Mouse (Mus musculus) embryonic facial prominence, embryonic 14.5 days (tissue): ENCODE data around the gene Rnf222. TPM values are rescaled to one million over a fixed set of nuclear protein-coding genes. Genes with fewer than 3 reads are reported as not detected.
A peak's percentile ranks its signal among the peaks of the same experiment; 100 is the strongest.

Experiments
- ATAC-seq: fragments of 200-750 bp; cut with Nextera tagmentation; 2 replicates; pipeline ENCODE4 v1.8.0; 2017; ENCODE audit warnings: low read depth, moderate number of reproducible peaks, moderate TSS enrichment
- DNase-seq: peaks from one replicate; pipeline ENCODE4 v3.0.0-alpha.2; 2015; ENCODE audit warnings: low spot score
- H3K27ac ChIP-seq: fragments of 300-500 bp; sonication (generic); replicated peaks from 2 replicates; pipeline ENCODE4 v1.5.1; 2014; ENCODE audit warnings: low read depth, mild to moderate bottlenecking, low read length, moderate library complexity
- H3K27me3 ChIP-seq: fragments of 300-500 bp; sonication (generic); replicated peaks from 2 replicates; pipeline ENCODE4 v1.6.1; 2014; ENCODE audit warnings: low read length; ENCODE audit not compliant: control insufficient read depth, insufficient read depth
- H3K36me3 ChIP-seq: fragments of 300-500 bp; sonication (generic); 2 replicates; pipeline ENCODE4 v1.6.1; 2014; ENCODE audit warnings: low read length, mixed read lengths; ENCODE audit not compliant: control insufficient read depth, insufficient read depth
- H3K4me1 ChIP-seq: fragments of 300-500 bp; sonication (generic); 2 replicates; pipeline ENCODE4 v1.6.1; 2014; ENCODE audit warnings: antibody characterized with exemption, low read length; ENCODE audit not compliant: control insufficient read depth, insufficient read depth
- H3K4me2 ChIP-seq: fragments of 300-500 bp; sonication (generic); 2 replicates; pipeline ENCODE4 v1.6.1; 2014; ENCODE audit warnings: low read depth, mild to moderate bottlenecking, low read length, moderate library complexity, mixed read lengths
- H3K4me3 ChIP-seq: fragments of 300-500 bp; sonication (generic); 2 replicates; pipeline ENCODE4 v1.5.1; 2014; ENCODE audit warnings: low read depth, mild to moderate bottlenecking, low read length
- H3K9ac ChIP-seq: fragments of 300-500 bp; sonication (generic); 2 replicates; pipeline ENCODE4 v1.6.1; 2014; ENCODE audit warnings: low read depth, mild to moderate bottlenecking, low read length, moderate library complexity, mixed read lengths
- H3K9me3 ChIP-seq: fragments of 300-500 bp; sonication (generic); 2 replicates; pipeline ENCODE4 v1.6.1; 2016; ENCODE audit warnings: low read length; ENCODE audit not compliant: control insufficient read depth
- WGBS: fragments of 180-500 bp; shearing (Covaris S2); extraction: QIAGEN DNeasy Blood & Tissue Kit; methylation state at CpG from one replicate; pipeline ENCODE4 v1.1.7; 2014; 5-methylcytosine and 5-hydroxymethylcytosine counted together
- polyA plus RNA-seq: library from polyadenylated mRNA; unstranded; fragments of >200 nt; fragmentation: Nextera tagmentation; extraction: Ambion mirVana; gene quantifications from 2 replicates; pipeline ENCODE4 v1.2.1, GENCODE M21; 2014

Gene Rnf222
- polyA plus RNA-seq, 1 experiment from 2014 or later, result 0.45 TPM

- Histone ChIP-seq H3K9ac (no peak overlapping the region), H3K27ac (no peak overlapping the region), H3K4me3 (no peak overlapping the region), H3K4me1 (peaks cover 3% of the 10 kb centered on the region; the same call in 1 of the 2 replicates), H3K27me3 (no peaks in the 10 kb centered on the region), H3K4me2 (no peak overlapping the region), H3K36me3 (peaks cover 38% of the 10 kb centered on the region), H3K9me3 (no peaks in the 10 kb centered on the region)
- 85% methylated on average over 3 of the region's 3 CpGs for WGBS
- no peak for DNase-seq
- no peak for ATAC-seq
These were observed 18.9 kb downstream of the Rnf222 start for GRCm38 (mm10) chr11:68907251-68907650.

GRCm38 (mm10) chr11:68908846-68909503 lies 20.6 kb downstream of the Rnf222 start:
- WGBS, result 42% methylated on average over 7 of the region's 7 CpGs
- no peak for DNase-seq

GRCm38 (mm10) chr11:68911531-68912177 lies 23.3 kb downstream of the Rnf222 start:
- Histone ChIP-seq H3K27ac (peak overlapping the region; percentile 65), H3K4me2 (no peak overlapping the region), H3K27me3 (no peaks in the 10 kb centered on the region), H3K36me3 (no peaks in the 10 kb centered on the region), H3K9me3 (no peaks in the 10 kb centered on the region), H3K4me3 (no peak overlapping the region), H3K4me1 (peaks cover 3% of the 10 kb centered on the region; the same call in 1 of the 2 replicates), H3K9ac (peak overlapping the region; percentile 11; the same call in 1 of the 2 replicates)
- peak; percentile 76 for DNase-seq
- ATAC-seq, result no peak; the same call in 1 of the 2 replicates
- WGBS, result 44% methylated on average over 14 of the region's 14 CpGs

More at GRCm38 (mm10) chr11:68908846-68909503, 20.6 kb downstream of the Rnf222 start:
- no peak for ATAC-seq
- H3K4me1 ChIP-seq, result peaks cover 3% of the 10 kb centered on the region; the same call in 1 of the 2 replicates
- H3K9me3 ChIP-seq, result no peaks in the 10 kb centered on the region
- H3K36me3 ChIP-seq, result peaks cover 25% of the 10 kb centered on the region
- H3K9ac ChIP-seq, result no peak overlapping the region
- H3K4me2 ChIP-seq, result no peak overlapping the region
- H3K27me3 ChIP-seq, result no peaks in the 10 kb centered on the region
- H3K27ac ChIP-seq, result no peak overlapping the region
- H3K4me3 ChIP-seq, result no peak overlapping the region

- 92% methylated on average over 4 of the region's 4 CpGs for WGBS
- Histone ChIP-seq H3K27ac (no peak overlapping the region), H3K4me1 (peaks cover 3% of the 10 kb centered on the region; the same call in 1 of the 2 replicates), H3K9me3 (no peaks in the 10 kb centered on the region), H3K27me3 (no peaks in the 10 kb centered on the region), H3K4me2 (no peak overlapping the region), H3K36me3 (no peaks in the 10 kb centered on the region), H3K9ac (no peak overlapping the region), H3K4me3 (no peak overlapping the region)
- ATAC-seq, result no peak
- DNase-seq, result no peak
These were observed 26.2 kb downstream of the Rnf222 start for GRCm38 (mm10) chr11:68914566-68914965.

GRCm38 (mm10) chr11:68923191-68923590 lies 34.8 kb downstream of the Rnf222 start:
- DNase-seq (no peak), ATAC-seq (no peak)
- Histone ChIP-seq H3K9me3 (no peaks in the 10 kb centered on the region), H3K27ac (no peak overlapping the region), H3K4me3 (no peak overlapping the region), H3K27me3 (no peaks in the 10 kb centered on the region), H3K4me2 (no peak overlapping the region), H3K36me3 (no peaks in the 10 kb centered on the region), H3K4me1 (no peaks in the 10 kb centered on the region), H3K9ac (no peak overlapping the region)
- 53% methylated on average over 3 of the region's 3 CpGs for WGBS

GRCm38 (mm10) chr11:68924749-68925148 lies 36.4 kb downstream of the Rnf222 start:
- ATAC-seq (no peak), DNase-seq (no peak)
- Histone ChIP-seq H3K36me3 (no peaks in the 10 kb centered on the region), H3K4me2 (no peak overlapping the region), H3K27me3 (no peaks in the 10 kb centered on the region), H3K27ac (no peak overlapping the region), H3K9me3 (no peaks in the 10 kb centered on the region), H3K4me3 (no peak overlapping the region), H3K4me1 (no peaks in the 10 kb centered on the region), H3K9ac (no peak overlapping the region)
- 91% methylated on average over 2 of the region's 2 CpGs for WGBS

GRCm38 (mm10) chr11:68926981-68927380 lies 38.6 kb downstream of the Rnf222 start, which contains the start of gene Odf4:
Gene Odf4 (minus strand): TSS chr11:68927081.
- ATAC-seq (no peak), DNase-seq (no peak)
- no peaks in the 10 kb centered on the region for H3K27me3 ChIP-seq
- H3K4me1 ChIP-seq, result no peaks in the 10 kb centered on the region
- no peaks in the 10 kb centered on the region for H3K9me3 ChIP-seq
- H3K36me3 ChIP-seq, result no peaks in the 10 kb centered on the region
- H3K9ac ChIP-seq, result no peak within 1 kb of the TSS
- H3K4me3 ChIP-seq, result no peak within 1 kb of the TSS
- H3K27ac ChIP-seq, result no peak within 1 kb of the TSS
- no peak within 1 kb of the TSS for H3K4me2 ChIP-seq
- WGBS, result 69% methylated on average over 3 of the region's 3 CpGs

GRCm38 (mm10) chr11:68929947-68930346 lies 41.6 kb downstream of the Rnf222 start:
- DNase-seq (no peak), ATAC-seq (no peak)
- Histone ChIP-seq H3K4me2 (no peak overlapping the region), H3K36me3 (no peaks in the 10 kb centered on the region), H3K9ac (no peak overlapping the region), H3K27me3 (no peaks in the 10 kb centered on the region), H3K27ac (no peak overlapping the region), H3K4me1 (no peaks in the 10 kb centered on the region), H3K4me3 (no peak overlapping the region), H3K9me3 (no peaks in the 10 kb centered on the region)
- WGBS, result 67% methylated on average over 6 of the region's 6 CpGs
